Mouse (Mus musculus) heart, postnatal 4 days (tissue): Measurements from ENCODE around the gene Angel2. TPM values are rescaled to one million over a fixed set of nuclear protein-coding genes. Genes with fewer than 3 reads are reported as not detected.
A peak's percentile ranks its signal among the peaks of the same experiment; 100 is the strongest.

Experiments
- DNase-seq: peaks from one replicate; pipeline ENCODE4 v3.0.0; 2021
- total RNA-seq, 2 experiments: library from RNA; stranded (reverse); gene quantifications; 2 replicates each; pipeline ENCODE4 v1.2.3; 2021

The Angel2 gene
- total RNA-seq, 2 experiments from 2014 or later: 31.1 to 38.1 TPM

GRCm38 (mm10) chr1:190980470-190980869 lies 55.6 kb downstream of the Angel2 start:
- no peak for DNase-seq

DNA sequence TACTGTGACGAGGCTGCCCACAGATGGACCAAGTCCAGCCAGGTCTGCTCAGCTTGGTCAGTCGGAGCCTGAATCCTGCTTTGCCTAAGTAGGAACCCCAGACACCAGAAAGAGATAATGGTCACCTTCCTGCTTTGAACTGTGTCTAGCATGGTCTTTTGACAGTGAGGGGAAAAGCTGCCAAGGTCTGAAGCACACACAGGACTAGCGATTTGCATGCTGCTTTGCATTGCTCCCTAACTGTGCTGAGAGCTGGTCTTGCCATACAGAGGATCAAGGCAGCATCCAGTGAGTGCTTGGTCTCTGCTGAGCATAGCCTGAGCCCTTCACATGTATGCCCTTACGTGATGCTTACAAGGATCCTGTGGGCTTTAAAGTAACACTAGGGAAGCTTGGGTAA lies 56.5 kb downstream of the Angel2 start:
- no peak for DNase-seq

DNA sequence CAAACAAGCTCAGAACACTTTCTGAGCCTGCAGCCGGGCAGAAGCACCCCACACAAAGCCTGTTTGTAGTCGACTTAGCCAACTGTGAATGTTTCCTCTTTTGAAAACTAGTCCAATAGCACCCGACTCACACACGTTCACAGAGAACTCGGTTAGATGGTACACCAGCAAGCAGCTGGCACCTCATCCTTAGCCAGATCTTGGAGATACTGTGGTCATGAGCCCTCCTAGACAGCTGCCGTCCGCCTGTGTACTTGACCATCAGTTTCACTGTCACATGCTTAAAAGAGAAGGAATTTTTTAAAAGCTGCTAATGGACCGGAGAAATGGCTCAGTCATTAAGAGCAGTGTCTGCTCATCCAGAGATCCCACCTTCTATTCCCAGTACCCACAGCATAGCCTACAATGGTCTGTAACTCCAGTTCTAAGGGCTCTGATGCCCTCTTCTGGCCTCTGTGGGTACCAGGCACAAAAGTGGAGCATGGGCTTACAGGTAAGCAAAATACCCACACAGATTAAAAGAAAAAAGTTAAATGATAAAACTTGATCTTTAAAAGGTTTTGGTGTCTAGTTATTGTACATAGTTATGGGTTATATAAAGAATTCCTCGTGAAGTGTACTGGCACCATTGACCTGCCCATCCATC lies 64.6 kb downstream of the Angel2 start:
- no peak for DNase-seq

- peak; percentile 85 for DNase-seq
Observed at GRCm38 (mm10) chr1:190995548-190995947, 70.6 kb downstream of the Angel2 start.

- DNase-seq: no peak
Observed at GRCm38 (mm10) chr1:190996346-190996877, 71.5 kb downstream of the Angel2 start.

Other genes starting within 250 kb of the Angel2 start
- gene Rps6kc1, start 13.3 kb upstream of the Angel2 start, total RNA-seq: 10 to 100 TPM; 23.1 to 23.6 TPM
- 10 to 100 TPM; 31.5 to 31.9 TPM for gene Vash2, start 54.2 kb downstream of the Angel2 start, total RNA-seq
- 10 to 100 TPM; 12.6 to 13.0 TPM for gene Flvcr1, start 101.0 kb downstream of the Angel2 start, total RNA-seq
- gene Spata45, start 111.5 kb downstream of the Angel2 start, total RNA-seq: not detected
- gene Tatdn3, start 137.8 kb downstream of the Angel2 start, total RNA-seq: 10 to 100 TPM; 19.4 to 23.5 TPM
- gene Nsl1, start 137.9 kb downstream of the Angel2 start, total RNA-seq: 1 to 10 TPM; 6.7 to 6.8 TPM
- gene Batf3, start 172.7 kb downstream of the Angel2 start, total RNA-seq: 1 to 10 TPM; 1.7 to 1.8 TPM
- not detected for gene Fam71a, start 239.7 kb downstream of the Angel2 start, total RNA-seq